Mouse (Mus musculus) liver, postnatal 0 days (tissue): ENCODE measurements at regions not wholly inside any gene's neighbourhood (a gene's known extent, or its start where the extent isn't known, plus 50 kb on each side); places are given as distances from the start of the nearest gene placed in this dataset.

Experiments
- CTCF ChIP-seq: sonication (generic); IDR thresholded peaks from 2 replicates; pipeline ENCODE4 v1.5.1; 2016; ENCODE audit warnings: antibody characterized with exemption, low read depth
- EP300 ChIP-seq: IDR thresholded peaks from 2 replicates; pipeline ENCODE4 v1.6.1; 2016; ENCODE audit warnings: antibody characterized with exemption, low read depth, mild to moderate bottlenecking

DNA sequence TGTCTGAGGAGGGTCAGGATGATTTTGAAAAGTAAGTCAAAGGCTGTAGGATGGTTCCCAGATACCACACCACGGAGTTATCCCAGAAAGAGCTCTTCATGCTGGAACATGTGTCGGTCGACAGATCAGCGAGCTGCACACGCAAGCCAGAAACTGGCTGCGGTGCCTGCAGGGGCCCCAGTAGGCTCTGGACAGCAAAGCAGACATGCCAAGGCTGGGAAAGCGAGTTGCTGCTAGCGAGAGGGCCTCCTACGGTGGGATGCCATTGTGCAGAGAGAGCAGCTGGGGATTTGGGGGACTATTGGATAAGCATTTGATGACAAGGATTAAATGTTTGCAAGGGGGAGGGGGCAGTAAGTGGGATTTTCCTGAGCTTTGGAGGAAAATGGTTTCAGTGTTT is 145.4 kb upstream of the Cops8 start:
- no peak for TF ChIP-seq CTCF
- no peak for TF ChIP-seq EP300
